Mouse (Mus musculus) liver, embryonic 14.5 days (tissue): ENCODE measurements at regions not wholly inside any gene's neighbourhood (a gene's known extent, or its start where the extent isn't known, plus 50 kb on each side); places are given as distances from the start of the nearest gene placed in this dataset.

ENCODE experiments used
- CTCF ChIP-seq: IDR thresholded peaks from 2 replicates; pipeline ENCODE4 v1.5.1; 2016; ENCODE audit warnings: antibody characterized with exemption, low read depth, control low read depth
- EP300 ChIP-seq: IDR thresholded peaks from 2 replicates; pipeline ENCODE4 v1.6.1; 2016; ENCODE audit warnings: antibody characterized with exemption, low read depth

DNA sequence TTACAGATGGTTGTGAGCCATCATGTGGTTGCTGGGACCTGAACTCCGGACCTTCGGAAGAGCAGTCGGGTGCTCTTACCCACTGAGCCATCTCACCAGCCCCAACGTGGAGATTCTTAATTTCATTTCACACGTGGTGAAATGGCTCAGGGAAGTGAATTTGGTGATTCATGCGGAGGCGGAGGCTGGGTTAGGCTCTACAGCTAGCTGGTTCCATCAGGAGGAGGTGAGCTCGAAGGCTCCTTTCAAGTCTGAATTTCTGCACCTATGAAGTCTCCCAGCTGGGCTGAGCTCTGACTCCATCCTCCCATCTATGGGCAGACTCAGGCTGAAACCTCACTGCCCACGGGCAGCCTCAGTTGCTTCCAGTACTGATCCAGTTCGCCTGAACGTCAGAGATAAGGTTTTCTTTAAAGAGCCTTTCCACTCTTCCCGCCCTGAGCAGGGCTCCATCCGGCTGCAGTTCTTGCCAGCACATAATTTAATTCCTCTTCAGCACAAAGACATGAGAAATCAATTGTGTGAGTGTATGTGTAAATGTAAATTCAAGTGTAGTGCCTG lies 103.5 kb upstream of the Chd6 start:
- TF ChIP-seq EP300 (no peak), CTCF (no peak)
